8 mouse cellular contexts compared by ENCODE assay signal in the genomic region with DNA sequence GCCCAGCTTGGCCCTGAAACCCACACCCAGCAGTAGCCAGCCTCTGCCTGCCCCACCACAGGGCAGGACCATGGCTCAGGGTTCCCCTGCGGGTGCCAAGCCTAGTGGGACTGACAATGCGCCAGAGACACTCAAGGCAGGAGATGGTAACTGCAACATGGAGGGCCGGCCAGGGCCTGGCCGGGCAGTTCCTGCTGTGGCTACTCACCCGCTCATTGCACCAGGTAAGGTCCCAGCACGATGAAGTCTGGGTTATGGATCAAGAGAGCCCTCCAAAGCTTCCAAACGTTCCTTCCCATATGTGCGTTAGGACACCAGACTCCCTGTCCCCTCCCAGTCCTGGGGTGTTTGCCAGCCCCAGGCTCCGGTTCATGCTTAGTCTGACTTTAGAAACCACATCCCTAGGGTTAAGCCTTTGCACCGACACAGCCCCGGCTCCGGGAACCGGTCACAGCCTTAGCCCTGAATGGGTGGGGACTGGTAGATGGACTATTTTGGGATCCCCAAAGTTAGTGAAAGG. TPM values are rescaled to one million over a fixed set of nuclear protein-coding genes. Genes with fewer than 3 reads are reported as not detected.
DNase-seq lines count a peak whose midpoint lies in the region; ATAC-seq and TF ChIP-seq lines count a peak whose summit lies in the region.

No protein-coding gene starts in this region.

- H3K27ac ChIP-seq in spleen, adult 2 months (ENCODE audit: insufficient read depth, low read length): peak overlapping the region; percentile 62
- H3K27ac ChIP-seq in intestine, embryonic 14.5 days (ENCODE audit: low read depth): no peak overlapping the region
- H3K27ac ChIP-seq in neural tube, embryonic 14.5 days (ENCODE audit: low read depth, low read length): peak overlapping the region; percentile 28; the same call in 1 of the 2 replicates

- no peaks in the 10 kb centered on the region for H3K36me3 ChIP-seq in spleen, adult 2 months (ENCODE audit: control insufficient read depth, insufficient read depth, low read length)
- 0 out of 2 replicates have a peak, but pooled peaks cover 3% of the 10 kb centered on the region for H3K36me3 ChIP-seq in intestine, embryonic 14.5 days (ENCODE audit: control insufficient read depth, insufficient read depth, low read length)
- H3K36me3 ChIP-seq in neural tube, embryonic 14.5 days (ENCODE audit: control insufficient read depth, insufficient read depth, low read length): peaks cover 15% of the 10 kb centered on the region

- H3K9me3 ChIP-seq in intestine, embryonic 14.5 days (ENCODE audit: control insufficient read depth, low read length): no peaks in the 10 kb centered on the region
- H3K9me3 ChIP-seq in neural tube, embryonic 14.5 days (ENCODE audit: control insufficient read depth, low read length): no peaks in the 10 kb centered on the region

- no peak for TF ChIP-seq CTCF in spleen, adult 2 months (IDR thresholded peaks at IDR 0.05; ENCODE audit: extremely low read depth, insufficient read depth, insufficient read length, insufficient replicate concordance)

- peak overlapping the region; percentile 56 for H3K4me2 ChIP-seq in intestine, embryonic 14.5 days (ENCODE audit: low read length)
- H3K4me2 ChIP-seq in neural tube, embryonic 14.5 days (ENCODE audit: low read depth, low read length): no peak overlapping the region

- H3K27me3 ChIP-seq in spleen, adult 2 months (ENCODE audit: control insufficient read depth, insufficient read depth, low read length): no peaks in the 10 kb centered on the region
- no peaks in the 10 kb centered on the region for H3K27me3 ChIP-seq in intestine, embryonic 14.5 days (replicated peaks; ENCODE audit: control insufficient read depth, insufficient read depth, low read length)
- H3K27me3 ChIP-seq in neural tube, embryonic 14.5 days (ENCODE audit: control insufficient read depth, insufficient read depth, low read length): no peaks in the 10 kb centered on the region

- peaks cover 7% of the 10 kb centered on the region; the same call in 1 of the 2 replicates for H3K4me1 ChIP-seq in spleen, adult 2 months (ENCODE audit: control insufficient read depth, insufficient read depth, insufficient read length)
- H3K4me1 ChIP-seq in intestine, embryonic 14.5 days (replicated peaks; ENCODE audit: control insufficient read depth, insufficient read depth, low read length): peaks cover 26% of the 10 kb centered on the region
- H3K4me1 ChIP-seq in neural tube, embryonic 14.5 days (ENCODE audit: control insufficient read depth, insufficient read depth, low read length): peaks cover 35% of the 10 kb centered on the region

- TF ChIP-seq POLR2A in spleen, adult 2 months (IDR thresholded peaks at IDR 0.05; ENCODE audit: low read depth, low read length): no peak

- no peak for ATAC-seq in cerebellum, adult (ENCODE audit: insufficient number of reproducible peaks, low FRiP score, low TSS enrichment)
- no peak for ATAC-seq in intestine, embryonic 14.5 days (replicated peaks; ENCODE audit: low FRiP score, low TSS enrichment, low read depth)
- no peak for ATAC-seq in neural tube, embryonic 14.5 days (ENCODE audit: low read depth)

- DNase-seq in cerebellum, adult 11 months: peak; percentile 45
- no peak for DNase-seq in spleen, adult 2 months (ENCODE audit: low read depth in 1 of 2, low spot score in 2 of 2)
- DNase-seq in spleen, adult 18-20 months: no peak
- DNase-seq in intestine, embryonic 14.5 days (ENCODE audit: low spot score): no peak
- DNase-seq in spleen, postnatal 10 days (ENCODE audit: low spot score in 2 of 2): no peak
- DNase-seq in layer of hippocampus, adult 9-10 months (ENCODE audit: low spot score): no peak

- 81% methylated on average over 13 of the region's 13 CpGs for WGBS in spleen, adult 2 months
- whole genome bisulfite sequencing in intestine, embryonic 14.5 days: 58% methylated on average over 13 of the region's 13 CpGs
- 65% methylated on average over 13 of the region's 13 CpGs for WGBS in neural tube, embryonic 14.5 days

- H3K4me3 ChIP-seq in spleen, adult 2 months (ENCODE audit: extremely low read depth, insufficient read depth, insufficient read length): peak overlapping the region; percentile 59
- H3K4me3 ChIP-seq in intestine, embryonic 14.5 days (ENCODE audit: low read depth, low read length): no peak overlapping the region
- no peak overlapping the region for H3K4me3 ChIP-seq in neural tube, embryonic 14.5 days (ENCODE audit: low read depth, low read length)

- H3K9ac ChIP-seq in intestine, embryonic 14.5 days (ENCODE audit: low read length): peak overlapping the region; percentile 27; the same call in 1 of the 2 replicates
- H3K9ac ChIP-seq in neural tube, embryonic 14.5 days (replicated peaks; ENCODE audit: low read depth, low read length): 0 out of 2 replicates have a peak overlapping the region, but pooled peaks have one; percentile 8

RNA-seq across cellular contexts. Expression of a gene that starts 43.0 kb away (rescaled TPM):
- 0.41 TPM in 2 replicates for polyA plus RNA-seq in spleen, adult 2 months (2012; rRNA removed)
- polyA plus RNA-seq in intestine, embryonic 14.5 days (2014; fragmentation: Nextera tagmentation; extraction: Ambion mirVana): 0.16 and 0.35 TPM in 2 replicates
- polyA plus RNA-seq in neural tube, embryonic 14.5 days (2014; fragmentation: Nextera tagmentation; extraction: Ambion mirVana): 0.45 and 0.51 TPM in 2 replicates

RNA-seq across cellular contexts. Expression of a gene that starts 57.7 kb away (rescaled TPM):
- polyA plus RNA-seq in spleen, adult 2 months (2012; rRNA removed): 76.7 and 101 TPM in 2 replicates
- polyA plus RNA-seq in intestine, embryonic 14.5 days (2014; fragmentation: Nextera tagmentation; extraction: Ambion mirVana): 22.4 and 27.1 TPM in 2 replicates
- 31.9 and 48.8 TPM in 2 replicates for polyA plus RNA-seq in neural tube, embryonic 14.5 days (2014; fragmentation: Nextera tagmentation; extraction: Ambion mirVana)
